Mouse (Mus musculus) intestine, postnatal 0 days (tissue): ENCODE data around the gene Frmd4b. TPM values are rescaled to one million over a fixed set of nuclear protein-coding genes. Genes with fewer than 3 reads are reported as not detected.
"Not testable (repeated sequence)": the region's sequence is repeated elsewhere in the genome, so short reads cannot be mapped to it uniquely, and the experiment has no call there.

Source experiments
- ATAC-seq: fragments of 200-750 bp; cut with Nextera tagmentation; 2 replicates; pipeline ENCODE4 v1.8.0; 2017; ENCODE audit warnings: mild to moderate bottlenecking, moderate TSS enrichment, moderate library complexity
- H3K27ac ChIP-seq: fragments of 300-500 bp; sonication (generic); 2 replicates; pipeline ENCODE4 v1.5.1; 2014; ENCODE audit warnings: mild to moderate bottlenecking, low read depth, low read length, moderate library complexity
- H3K27me3 ChIP-seq: fragments of 300-500 bp; sonication (generic); replicated peaks from 2 replicates; pipeline ENCODE4 v1.6.1; 2014; ENCODE audit warnings: low read length, mixed read lengths; ENCODE audit not compliant: control insufficient read depth, insufficient read depth
- H3K36me3 ChIP-seq: fragments of 300-500 bp; sonication (generic); 2 replicates; pipeline ENCODE4 v1.6.1; 2014; ENCODE audit warnings: mild to moderate bottlenecking, moderate library complexity; ENCODE audit not compliant: control insufficient read depth, insufficient read depth
- H3K4me1 ChIP-seq: fragments of 300-500 bp; sonication (generic); replicated peaks from 2 replicates; pipeline ENCODE4 v1.6.1; 2014; ENCODE audit warnings: antibody characterized with exemption, low read length, mixed read lengths; ENCODE audit not compliant: control insufficient read depth, insufficient read depth
- H3K4me2 ChIP-seq: fragments of 300-500 bp; sonication (generic); replicated peaks from 2 replicates; pipeline ENCODE4 v1.6.1; 2014; ENCODE audit warnings: low read depth, mild to moderate bottlenecking, moderate library complexity
- H3K4me3 ChIP-seq: fragments of 300-500 bp; sonication (generic); 2 replicates; pipeline ENCODE4 v1.5.1; 2014; ENCODE audit warnings: low read depth, low read length
- H3K9ac ChIP-seq: fragments of 300-500 bp; sonication (generic); 2 replicates; pipeline ENCODE4 v1.6.1; 2014; ENCODE audit warnings: mild to moderate bottlenecking, low read depth, low read length
- H3K9me3 ChIP-seq: fragments of 300-500 bp; sonication (generic); 2 replicates; pipeline ENCODE4 v1.6.1; 2016; ENCODE audit warnings: mixed run types; ENCODE audit not compliant: control insufficient read depth
- CTCF ChIP-seq: sonication (generic); IDR thresholded peaks from 2 replicates; pipeline ENCODE4 v1.5.1; 2016; ENCODE audit warnings: low read depth, mild to moderate bottlenecking, control low read depth, antibody characterized with exemption, moderate library complexity
- WGBS: fragments of 180-500 bp; shearing (Covaris S2); extraction: QIAGEN DNeasy Blood & Tissue Kit; methylation state at CpG from one replicate; pipeline ENCODE4 v1.1.7; 2014; 5-methylcytosine and 5-hydroxymethylcytosine counted together
- polyA plus RNA-seq: library from polyadenylated mRNA; unstranded; fragments of >200 nt; fragmentation: Nextera tagmentation; extraction: Ambion mirVana; gene quantifications from 2 replicates; pipeline ENCODE4 v1.2.1, GENCODE M21; 2015

Frmd4b gene
- polyA plus RNA-seq, 1 experiment from 2014 or later: 5.1 TPM

- H3K4me3 ChIP-seq: no peak overlapping the region
- no peaks in the 10 kb centered on the region for H3K4me1 ChIP-seq
- H3K9me3 ChIP-seq: no peaks in the 10 kb centered on the region
- no peak for ATAC-seq
- WGBS: 75% methylated on average over 3 of the region's 3 CpGs
- no peak overlapping the region for H3K4me2 ChIP-seq
- no peak overlapping the region for H3K27ac ChIP-seq
- no peak overlapping the region for H3K9ac ChIP-seq
- no peak for TF ChIP-seq CTCF
- H3K27me3 ChIP-seq: no peaks in the 10 kb centered on the region
- no peaks in the 10 kb centered on the region for H3K36me3 ChIP-seq
Measured at GRCm38 (mm10) chr6:97265705-97266104, 351.6 kb downstream of the Frmd4b start.

DNA sequence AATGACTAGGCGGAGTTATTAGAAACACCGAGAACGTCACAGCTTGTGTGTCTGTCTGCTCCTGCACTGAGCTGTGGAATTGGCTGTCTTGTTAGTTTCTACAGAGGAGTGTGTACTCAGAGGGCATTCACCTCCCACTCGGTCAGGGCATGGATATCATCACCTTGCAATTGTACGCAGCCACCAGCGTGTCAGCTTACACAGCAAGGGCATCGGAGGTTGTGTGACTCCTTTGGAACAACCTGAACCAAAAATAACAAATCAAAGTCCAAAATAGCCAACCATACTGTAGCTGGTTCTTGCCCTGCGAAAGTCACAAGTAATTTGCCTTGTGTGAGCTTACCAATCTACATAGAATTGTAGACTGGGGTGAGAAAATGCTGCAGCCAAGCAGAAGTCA is 352.1 kb downstream of the Frmd4b start:
- 60% methylated on average over 8 of the region's 8 CpGs for WGBS
- Histone ChIP-seq H3K27me3 (no peaks in the 10 kb centered on the region), H3K4me1 (no peaks in the 10 kb centered on the region), H3K9me3 (no peaks in the 10 kb centered on the region), H3K36me3 (no peaks in the 10 kb centered on the region), H3K4me3 (no peak overlapping the region), H3K4me2 (no peak overlapping the region), H3K27ac (no peak overlapping the region), H3K9ac (no peak overlapping the region)
- no peak for TF ChIP-seq CTCF
- no peak for ATAC-seq

DNA sequence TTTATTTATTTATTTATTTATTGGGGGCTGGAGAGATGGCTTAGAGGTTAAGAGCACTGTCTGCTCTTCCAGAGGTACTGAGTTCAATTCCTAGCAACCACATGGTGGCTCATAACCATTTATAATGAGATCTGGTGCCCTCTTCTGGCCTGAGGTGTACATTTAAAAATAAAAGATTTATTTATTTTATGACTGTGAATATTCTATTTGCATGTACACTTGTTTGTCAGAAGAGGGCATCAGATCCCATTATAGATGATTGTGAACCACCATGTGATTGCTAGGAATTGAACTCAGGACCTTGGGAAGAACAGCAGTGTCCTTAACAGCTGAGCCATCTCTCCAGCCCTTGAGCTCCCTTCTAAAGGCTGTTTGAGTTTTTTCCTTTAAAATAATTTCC is 353.6 kb downstream of the Frmd4b start:
- H3K27me3 ChIP-seq, H3K4me2 ChIP-seq, H3K4me3 ChIP-seq, H3K36me3 ChIP-seq, H3K9me3 ChIP-seq, H3K4me1 ChIP-seq, ATAC-seq, H3K9ac ChIP-seq, H3K27ac ChIP-seq: not testable (repeated sequence)
- peak; percentile 26 for TF ChIP-seq CTCF

GRCm38 (mm10) chr6:97262229-97262628 is 355.1 kb downstream of the Frmd4b start:
- no peak overlapping the region for H3K27ac ChIP-seq
- ATAC-seq: no peak
- no peak overlapping the region for H3K4me2 ChIP-seq
- TF ChIP-seq CTCF: no peak
- H3K9me3 ChIP-seq: no peaks in the 10 kb centered on the region
- no peaks in the 10 kb centered on the region for H3K36me3 ChIP-seq
- H3K27me3 ChIP-seq: no peaks in the 10 kb centered on the region
- H3K4me3 ChIP-seq: no peak overlapping the region
- WGBS: 59% methylated on average over 4 of the region's 4 CpGs
- no peaks in the 10 kb centered on the region for H3K4me1 ChIP-seq
- H3K9ac ChIP-seq: no peak overlapping the region

- not testable (repeated sequence) for H3K4me3 ChIP-seq, ATAC-seq, H3K27me3 ChIP-seq, H3K36me3 ChIP-seq, H3K4me2 ChIP-seq, H3K9me3 ChIP-seq, H3K4me1 ChIP-seq, H3K9ac ChIP-seq, H3K27ac ChIP-seq
- WGBS: 95% methylated on average over 2 of the region's 2 CpGs
Measured at GRCm38 (mm10) chr6:97259926-97260325, 357.4 kb downstream of the Frmd4b start.

DNA sequence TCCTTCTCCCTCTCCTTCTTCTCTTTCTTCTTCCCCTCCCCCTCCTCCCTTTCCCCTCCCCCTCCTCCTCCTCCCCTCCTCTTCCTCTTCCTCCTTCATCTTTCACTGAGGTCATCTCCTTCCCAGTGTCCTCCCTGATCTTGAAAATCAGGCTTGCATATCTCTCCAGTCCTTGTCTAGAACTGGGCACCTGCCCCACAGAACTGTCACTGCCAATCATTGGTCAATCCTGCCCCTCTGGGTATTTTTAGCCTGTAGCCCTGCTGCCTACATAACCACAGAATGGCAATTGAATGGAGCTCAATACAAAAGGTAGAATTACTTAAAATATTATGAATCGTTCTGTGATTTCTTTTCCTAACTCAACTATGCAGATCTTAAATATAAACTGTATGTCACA is 358.9 kb downstream of the Frmd4b start:
- Histone ChIP-seq H3K4me2 (no peak overlapping the region), H3K36me3 (no peaks in the 10 kb centered on the region), H3K27me3 (no peaks in the 10 kb centered on the region), H3K9me3 (no peaks in the 10 kb centered on the region), H3K27ac (no peak overlapping the region), H3K4me3 (no peak overlapping the region), H3K9ac (no peak overlapping the region), H3K4me1 (no peaks in the 10 kb centered on the region)
- no peak for ATAC-seq
- TF ChIP-seq CTCF: no peak
- WGBS: 86% methylated on average over 1 of the region's 1 CpGs

DNA sequence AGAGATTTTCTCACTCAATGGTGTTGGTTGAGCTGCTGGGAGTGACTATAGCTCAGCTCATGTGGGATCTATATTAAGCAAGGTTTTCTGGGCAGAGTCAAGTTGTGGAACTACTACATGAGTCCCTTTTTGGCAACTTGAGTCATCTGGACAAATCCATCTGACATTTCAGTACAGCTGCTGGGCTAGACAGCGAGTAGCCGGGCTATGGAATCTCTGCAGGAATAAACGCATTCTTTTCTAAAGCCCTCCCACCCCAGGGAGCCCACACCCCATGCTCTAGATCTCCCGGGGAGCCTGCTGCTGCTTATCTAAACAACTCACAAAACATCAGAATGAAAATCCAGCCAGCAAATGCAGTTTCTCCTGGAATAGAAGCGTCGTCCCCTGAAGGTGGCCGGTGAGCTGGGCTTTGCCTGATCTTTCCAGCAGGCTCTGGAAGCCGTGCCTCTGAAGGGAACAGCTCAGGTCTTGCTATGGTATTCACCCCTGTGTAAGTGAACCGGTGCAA is 364.6 kb downstream of the Frmd4b start, which contains the start of gene Lmod3:
Gene Lmod3, minus strand, starts transcription at position 49 of the 511 bp plus-strand sequence.
- Histone ChIP-seq H3K4me1 (no peaks in the 10 kb centered on the region), H3K4me3 (no peak within 1 kb of the TSS), H3K27me3 (no peaks in the 10 kb centered on the region), H3K9me3 (no peaks in the 10 kb centered on the region), H3K4me2 (no peak within 1 kb of the TSS), H3K9ac (no peak within 1 kb of the TSS), H3K36me3 (no peaks in the 10 kb centered on the region), H3K27ac (no peak within 1 kb of the TSS)
- ATAC-seq: no peak
- TF ChIP-seq CTCF: no peak
- WGBS: 26% methylated on average over 9 of the region's 9 CpGs
